Comparison of ENCODE assay signal across 8 mouse cellular contexts in the genomic region with DNA sequence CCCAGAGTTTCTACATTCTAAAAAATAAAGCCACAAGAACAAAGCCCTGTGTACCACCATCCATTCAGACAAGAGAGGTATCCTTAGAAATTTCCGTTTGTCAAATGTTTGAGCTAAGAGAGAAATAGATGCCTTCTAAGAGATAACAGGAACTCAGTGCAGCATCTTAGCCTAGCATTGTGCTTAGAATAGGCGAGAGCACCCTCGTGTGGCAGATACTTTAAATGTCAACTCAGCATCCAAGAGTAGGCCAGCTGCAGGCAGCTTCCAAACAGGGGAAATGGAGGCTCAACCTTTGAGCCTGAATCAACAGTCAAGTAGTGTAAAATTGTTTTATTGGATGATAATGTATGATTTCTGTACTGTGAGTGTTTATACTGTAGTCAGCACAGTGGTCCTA. TPM values are rescaled to one million over a fixed set of nuclear protein-coding genes. Genes with fewer than 3 reads are reported as not detected.
DNase-seq lines count a peak whose midpoint lies in the region; ATAC-seq and TF ChIP-seq lines count a peak whose summit lies in the region.
"Had no signal": no experiment of that assay in that cellular context is flagged by ENCODE, and none has a peak within 500 bp of the region (broad histone marks: within the 10 kb centered on the region; RNA-seq: fewer than 3 reads in every experiment).

No protein-coding gene starts in this region.

- no peak overlapping the region for H3K4me2 ChIP-seq in forebrain, embryonic 12.5 days
- H3K4me2 ChIP-seq: limb, embryonic 12.5 days had no signal

- H3K9ac ChIP-seq in MEL (ENCODE audit: control insufficient read depth, low read depth, low read length, poor library complexity, severe bottlenecking) = no peak overlapping the region
- no peak overlapping the region for H3K9ac ChIP-seq in forebrain, embryonic 12.5 days
- H3K9ac ChIP-seq: limb, embryonic 12.5 days had no signal

- 5% methylated on average over 3 of the region's 3 CpGs for WGBS in forebrain, embryonic 12.5 days

- peak; percentile 62 for DNase-seq in MEL (ENCODE audit: low read depth, low spot score)
- DNase-seq in adrenal gland, postnatal 25 days = peak; percentile 63
- DNase-seq in heart, postnatal 4 days = peak; percentile 76
- peak; percentile 66 for DNase-seq in layer of hippocampus, adult 9-11 months
- peak; percentile 86 for DNase-seq in lung, postnatal 36 days
- peak; percentile 74 for DNase-seq in right cerebral cortex, postnatal 14 days

- peak; percentile 73 for TF ChIP-seq RAD21 in MEL (IDR thresholded peaks at IDR 0.05; ENCODE audit: low read depth, low read length)

- TF ChIP-seq CTCF in MEL (IDR thresholded peaks at IDR 0.05 in 2 of 3, conservative IDR thresholded peaks at IDR 0.05 in 1 of 3; ENCODE audit: control insufficient read depth in 1 of 3, insufficient read depth in 1 of 3, low read depth in 2 of 3, low read length in 3 of 3, poor library complexity in 1 of 3, severe bottlenecking in 1 of 3) = peak; percentile 43 to 72 (median 51)

- no peaks in the 10 kb centered on the region for H3K9me3 ChIP-seq in MEL (replicated peaks; ENCODE audit: insufficient read depth, low read length)
- no peaks in the 10 kb centered on the region for H3K9me3 ChIP-seq in forebrain, embryonic 12.5 days
- H3K9me3 ChIP-seq: limb, embryonic 12.5 days had no signal

- no peaks in the 10 kb centered on the region; a peak in 1 of 4 replicates for H3K27me3 ChIP-seq in MEL (ENCODE audit: control insufficient read depth in 1 of 2, insufficient read depth in 2 of 2, low read length in 2 of 2)
- H3K27me3 ChIP-seq in forebrain, embryonic 12.5 days = no peaks in the 10 kb centered on the region
- H3K27me3 ChIP-seq: limb, embryonic 12.5 days had no signal

- no peak for TF ChIP-seq EP300 in MEL (IDR thresholded peaks at IDR 0.05; ENCODE audit: low read depth in 1 of 2, low read length in 2 of 2)

- no peaks in the 10 kb centered on the region for H3K36me3 ChIP-seq in MEL (ENCODE audit: control insufficient read depth in 1 of 2, insufficient read depth in 2 of 2, low read length in 2 of 2)
- H3K36me3 ChIP-seq in forebrain, embryonic 12.5 days (replicated peaks) = no peaks in the 10 kb centered on the region
- H3K36me3 ChIP-seq: limb, embryonic 12.5 days had no signal

- H3K4me3 ChIP-seq in MEL (ENCODE audit: control insufficient read depth in 1 of 2, insufficient read depth in 1 of 2, low read depth in 2 of 2, low read length in 2 of 2) = no peak overlapping the region
- H3K4me3 ChIP-seq in forebrain, embryonic 12.5 days (replicated peaks) = no peak overlapping the region
- H3K4me3 ChIP-seq: limb, embryonic 12.5 days had no signal

- no peak for TF ChIP-seq POLR2A in MEL (IDR thresholded peaks at IDR 0.05; ENCODE audit: control insufficient read depth in 1 of 2, insufficient read depth in 1 of 2, low read depth in 1 of 2, low read length in 2 of 2, poor library complexity in 1 of 2)

- no peaks in the 10 kb centered on the region for H3K4me1 ChIP-seq in MEL (ENCODE audit: control insufficient read depth in 1 of 2, insufficient read depth in 2 of 2, low read length in 2 of 2)
- H3K4me1 ChIP-seq in forebrain, embryonic 12.5 days = peaks cover 6% of the 10 kb centered on the region
- H3K4me1 ChIP-seq: limb, embryonic 12.5 days had no signal

- ATAC-seq in forebrain, embryonic 12.5 days (ENCODE audit: low FRiP score) = 0 out of 2 replicates have a peak, but pooled peaks have one; percentile 53

- no peaks in the 10 kb centered on the region for H3K79me2 ChIP-seq in MEL (ENCODE audit: control insufficient read depth, insufficient read depth, low read length, poor library complexity)

- no peak overlapping the region for H3K27ac ChIP-seq in MEL (ENCODE audit: control insufficient read depth, low read depth, low read length)
- no peak overlapping the region for H3K27ac ChIP-seq in forebrain, embryonic 12.5 days
- H3K27ac ChIP-seq: limb, embryonic 12.5 days had no signal

TF ChIP-seq in MEL, 35 proteins besides CTCF, POLR2A, EP300 and RAD21:
- TF ChIP-seq ZMIZ1 (IDR thresholded peaks at IDR 0.05; ENCODE audit: low read depth, low read length) = no peak
- TF ChIP-seq ETS1 (IDR thresholded peaks at IDR 0.05; ENCODE audit: low read depth, low read length) = no peak
- TF ChIP-seq ZC3H11A (IDR thresholded peaks at IDR 0.05; ENCODE audit: low read depth, low read length) = peak; percentile 55
- TF ChIP-seq SMC3 (IDR thresholded peaks at IDR 0.05; ENCODE audit: low read depth, low read length) = peak; percentile 67
- TF ChIP-seq GATA1 (IDR thresholded peaks at IDR 0.05; ENCODE audit: low read depth, low read length) = peak; percentile 60
- no peak for TF ChIP-seq BHLHE40 (IDR thresholded peaks at IDR 0.05; ENCODE audit: borderline replicate concordance, low read depth, low read length)
- TF ChIP-seq MXI1 (IDR thresholded peaks at IDR 0.05; ENCODE audit: low read depth, low read length) = no peak
- no peak for TF ChIP-seq TCF12 (IDR thresholded peaks at IDR 0.05; ENCODE audit: low read depth, low read length)
- peak; percentile 93 for TF ChIP-seq MAFK (IDR thresholded peaks at IDR 0.05; ENCODE audit: borderline replicate concordance, low read depth, low read length)

RNA-seq across cellular contexts. Expression of gene Nxt1, which starts 17.4 kb away (rescaled TPM):
- 99.5 and 104 TPM in 2 replicates for total RNA-seq in MEL (2012; rRNA removed)
- 10 to 100 TPM in 1 of 2 experiments, not detected in 1; 70.5 TPM for polyA plus RNA-seq in MEL (2012; ENCODE audit: insufficient read depth in 1 of 2, insufficient read length in 2 of 2, low read depth in 1 of 2, low replicate concordance in 2 of 2, missing spikeins in 1 of 2)
- 22.6 and 25.7 TPM in 2 replicates for total RNA-seq in adrenal gland, postnatal 25 days (2021)
- polyA plus RNA-seq in forebrain, embryonic 12.5 days (2016; fragmentation: Nextera tagmentation; extraction: Ambion mirVana) = 109 and 114 TPM in 2 replicates
- total RNA-seq in heart, postnatal 4 days (2021) = 10 to 100 TPM; 19.1 to 21.5 TPM

RNA-seq across cellular contexts. Expression of gene Gzf1, which starts 25.9 kb away (rescaled TPM):
- total RNA-seq in MEL (2012; rRNA removed) = 9.9 and 11.2 TPM in 2 replicates
- polyA plus RNA-seq in MEL (2012; ENCODE audit: insufficient read depth in 1 of 2, insufficient read length in 2 of 2, low read depth in 1 of 2, low replicate concordance in 2 of 2, missing spikeins in 1 of 2) = 10 to 100 TPM in 1 of 2 experiments, not detected in 1; 17.7 TPM
- total RNA-seq in adrenal gland, postnatal 25 days (2021) = 28.8 and 36.0 TPM in 2 replicates
- 22.8 and 25.7 TPM in 2 replicates for polyA plus RNA-seq in forebrain, embryonic 12.5 days (2016; fragmentation: Nextera tagmentation; extraction: Ambion mirVana)
- total RNA-seq in heart, postnatal 4 days (2021) = 10 to 100 TPM; 19.9 to 21.3 TPM
